Mouse (Mus musculus) spleen, adult 2 months (tissue): ENCODE data around the gene Gpr156. TPM values are rescaled to one million over a fixed set of nuclear protein-coding genes. Genes with fewer than 3 reads are reported as not detected.

Source experiments
- DNase-seq, 2 experiments: peaks; one replicate each; pipeline versions ENCODE4 v3.0.0 to v3.0.0-alpha.2; 2012 to 2021; ENCODE audit warnings: low spot score in 2 of 2, low read depth in 1 of 2
- H3K27ac ChIP-seq: fragments of 200-500 bp; 2 replicates; pipeline ENCODE4 v1.5.1; 2012; ENCODE audit warnings: low read length, inconsistent platforms; ENCODE audit not compliant: insufficient read depth
- H3K27me3 ChIP-seq: fragments of 200-500 bp; 2 replicates; pipeline ENCODE4 v1.6.1; 2012; ENCODE audit warnings: mild to moderate bottlenecking, moderate library complexity, low read length, inconsistent platforms; ENCODE audit not compliant: control insufficient read depth, insufficient read depth
- H3K36me3 ChIP-seq: fragments of 200-500 bp; 2 replicates; pipeline ENCODE4 v1.6.1; 2012; ENCODE audit warnings: mild to moderate bottlenecking, low read length, inconsistent platforms; ENCODE audit not compliant: control insufficient read depth, insufficient read depth
- H3K4me1 ChIP-seq: fragments of 200-500 bp; 2 replicates; pipeline ENCODE4 v1.6.1; 2011; ENCODE audit warnings: inconsistent platforms; ENCODE audit not compliant: control insufficient read depth, insufficient read depth, insufficient read length
- H3K4me3 ChIP-seq: fragments of 200-500 bp; 2 replicates; pipeline ENCODE4 v1.5.1; 2011; ENCODE audit warnings: mild to moderate bottlenecking, inconsistent platforms; ENCODE audit not compliant: insufficient read depth, insufficient read length; ENCODE audit errors: extremely low read depth
- CTCF ChIP-seq: fragments of 200-500 bp; IDR thresholded peaks from 2 replicates; pipeline ENCODE4 v1.5.1; 2011; ENCODE audit warnings: mild to moderate bottlenecking, inconsistent platforms; ENCODE audit not compliant: insufficient read depth, insufficient read length, insufficient replicate concordance; ENCODE audit errors: extremely low read depth
- POLR2A ChIP-seq: fragments of 200-500 bp; IDR thresholded peaks from 2 replicates; pipeline ENCODE4 v1.6.1; 2011; ENCODE audit warnings: low read depth, low read length, inconsistent platforms
- WGBS: fragments of 180-500 bp; shearing (Covaris S2); methylation state at CpG from one replicate; pipeline ENCODE4 v1.1.7; 2018; 5-methylcytosine and 5-hydroxymethylcytosine counted together
- polyA plus RNA-seq: library from polyadenylated mRNA; depleted of rRNA; stranded (reverse); fragments of >200 nt; gene quantifications from 2 replicates; pipeline ENCODE4 v1.2.3, GENCODE M21; 2012

Gpr156 gene
- polyA plus RNA-seq, 1 experiment, result 0.69 TPM

DNA sequence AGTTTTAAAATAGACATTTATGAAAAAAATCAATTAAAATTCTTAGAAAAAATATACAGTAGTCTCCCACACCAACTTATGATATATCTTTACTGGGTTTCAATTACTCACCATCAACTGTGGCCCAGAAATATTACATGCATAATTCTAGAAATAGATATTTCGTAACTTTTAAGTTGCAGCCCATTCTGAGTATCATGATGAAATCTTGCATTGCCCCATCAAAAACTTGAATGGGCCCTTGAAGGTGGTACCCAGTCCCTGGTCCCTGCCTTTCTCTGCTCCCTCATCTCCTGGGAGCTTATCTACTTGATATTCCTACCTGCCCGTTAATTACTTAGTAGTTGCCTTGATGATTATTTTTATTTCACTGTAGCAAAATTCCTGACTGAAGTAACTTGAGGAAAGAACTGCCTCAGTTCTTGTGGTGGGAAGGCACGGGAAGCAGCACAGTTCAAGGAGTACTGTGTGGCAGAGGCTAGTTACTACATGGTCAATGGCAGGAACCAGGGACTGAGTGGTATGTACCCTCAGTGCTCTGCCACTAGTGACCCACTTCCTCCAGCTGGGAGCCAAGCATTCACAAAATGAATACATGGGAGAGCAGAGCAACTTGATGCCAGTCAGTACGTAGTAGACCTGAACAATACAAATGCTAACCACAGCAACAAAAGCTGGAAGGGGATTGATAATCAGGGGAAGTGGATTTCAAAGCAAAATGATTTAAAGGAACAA is 41.6 kb upstream of the Gpr156 start:
- no peak overlapping the region for H3K4me3 ChIP-seq
- no peak overlapping the region for H3K27ac ChIP-seq
- peaks cover 6% of the 10 kb centered on the region for H3K36me3 ChIP-seq
- TF ChIP-seq POLR2A, result no peak
- no peak for TF ChIP-seq CTCF
- 81% methylated on average over 4 of the region's 4 CpGs for WGBS
- DNase-seq, result no peak
- peaks cover 2% of the 10 kb centered on the region; the same call in 1 of the 2 replicates for H3K4me1 ChIP-seq
- no peaks in the 10 kb centered on the region for H3K27me3 ChIP-seq

DNA sequence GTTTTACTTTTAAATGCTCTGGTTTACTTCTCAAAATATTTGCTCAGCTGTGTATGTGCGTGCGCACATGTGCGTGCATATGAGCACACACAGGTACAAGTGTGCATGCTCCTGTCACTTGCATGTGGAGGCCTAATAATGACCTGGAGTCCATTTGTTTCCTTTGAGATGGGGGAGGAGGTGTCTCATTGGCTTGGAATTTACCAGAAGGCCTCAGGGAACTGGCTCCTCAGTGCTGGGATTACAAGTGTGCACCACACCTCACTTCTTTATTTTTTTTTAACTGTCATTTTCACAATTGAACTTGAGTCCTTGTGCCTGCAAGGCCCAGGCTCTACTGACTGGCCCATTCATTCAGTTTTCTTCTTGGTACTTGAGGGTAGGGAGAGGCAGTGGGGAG is 38.9 kb upstream of the Gpr156 start:
- no peaks in the 10 kb centered on the region for H3K27me3 ChIP-seq
- no peak for DNase-seq
- no peaks in the 10 kb centered on the region for H3K4me1 ChIP-seq
- 95% methylated on average over 3 of the region's 3 CpGs for WGBS
- H3K27ac ChIP-seq, result no peak overlapping the region
- peaks cover 15% of the 10 kb centered on the region for H3K36me3 ChIP-seq
- no peak overlapping the region for H3K4me3 ChIP-seq
- TF ChIP-seq POLR2A (no peak), CTCF (no peak)

DNA sequence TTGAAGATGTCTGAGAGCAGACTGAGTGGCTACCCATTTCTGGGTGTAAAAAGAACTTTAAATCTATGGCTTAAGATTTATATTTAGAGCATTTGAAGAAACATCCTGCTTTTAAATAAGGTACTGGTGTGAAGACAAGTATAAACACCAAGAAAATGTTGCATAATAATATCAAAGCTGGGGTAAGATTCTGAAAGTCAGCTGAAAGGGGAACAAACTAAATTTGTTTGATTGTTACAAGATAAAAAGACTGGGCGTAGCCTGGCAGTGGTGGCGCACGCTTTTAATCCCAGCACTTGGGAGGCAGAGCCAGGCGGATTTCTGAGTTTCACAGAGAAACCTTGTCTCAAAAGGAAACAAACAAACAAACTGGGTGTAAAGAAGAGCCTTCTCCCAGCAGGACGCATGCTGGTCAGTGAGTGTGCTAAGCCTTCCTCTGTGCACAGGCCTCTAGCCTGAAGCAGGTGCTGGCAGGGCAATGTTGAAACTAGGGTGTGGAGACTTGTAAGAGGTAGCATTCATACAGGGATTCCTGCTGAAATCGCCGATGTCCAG is 37.3 kb upstream of the Gpr156 start:
- H3K27me3 ChIP-seq, result no peaks in the 10 kb centered on the region
- no peaks in the 10 kb centered on the region for H3K4me1 ChIP-seq
- no peak overlapping the region for H3K4me3 ChIP-seq
- peaks cover 20% of the 10 kb centered on the region for H3K36me3 ChIP-seq
- 87% methylated on average over 7 of the region's 7 CpGs for WGBS
- no peak for DNase-seq
- TF ChIP-seq CTCF, result no peak
- no peak for TF ChIP-seq POLR2A
- H3K27ac ChIP-seq, result no peak overlapping the region

DNA sequence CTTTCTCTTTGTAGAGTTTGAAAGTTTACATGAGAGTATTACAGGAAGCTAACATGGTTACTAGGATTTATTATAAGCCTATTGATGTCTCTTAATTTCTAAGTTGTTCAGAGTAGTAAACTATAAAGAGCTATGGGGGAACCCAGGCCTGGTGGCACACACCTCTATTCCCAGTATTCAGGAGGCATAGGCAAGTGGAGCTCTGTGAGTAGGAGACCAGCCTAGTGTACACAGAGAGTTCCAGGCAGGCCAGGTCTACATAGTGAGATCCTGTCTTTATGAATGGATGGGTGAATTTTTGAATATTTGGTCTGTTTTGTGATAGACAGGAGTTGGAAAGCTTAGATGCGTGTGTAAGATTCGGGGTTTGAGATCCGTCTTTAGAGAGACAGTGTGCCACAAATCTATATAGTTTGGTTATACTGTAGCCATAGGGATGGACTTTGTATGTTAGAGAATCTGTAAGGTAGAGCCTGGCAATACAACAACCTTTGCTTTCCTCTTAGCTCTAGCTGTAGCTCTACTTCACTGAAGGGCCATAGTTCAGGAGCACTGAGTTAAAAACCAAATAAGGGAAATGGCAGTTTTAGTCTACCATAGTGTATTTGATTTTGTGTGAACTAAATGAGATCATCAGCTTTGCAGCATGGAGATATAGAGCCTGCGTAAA is 36.4 kb upstream of the Gpr156 start:
- no peaks in the 10 kb centered on the region for H3K4me1 ChIP-seq
- DNase-seq, result no peak
- TF ChIP-seq POLR2A (no peak), CTCF (no peak)
- 95% methylated on average over 4 of the region's 4 CpGs for WGBS
- H3K36me3 ChIP-seq, result peaks cover 20% of the 10 kb centered on the region
- no peaks in the 10 kb centered on the region for H3K27me3 ChIP-seq
- H3K4me3 ChIP-seq, result no peak overlapping the region
- H3K27ac ChIP-seq, result no peak overlapping the region

DNA sequence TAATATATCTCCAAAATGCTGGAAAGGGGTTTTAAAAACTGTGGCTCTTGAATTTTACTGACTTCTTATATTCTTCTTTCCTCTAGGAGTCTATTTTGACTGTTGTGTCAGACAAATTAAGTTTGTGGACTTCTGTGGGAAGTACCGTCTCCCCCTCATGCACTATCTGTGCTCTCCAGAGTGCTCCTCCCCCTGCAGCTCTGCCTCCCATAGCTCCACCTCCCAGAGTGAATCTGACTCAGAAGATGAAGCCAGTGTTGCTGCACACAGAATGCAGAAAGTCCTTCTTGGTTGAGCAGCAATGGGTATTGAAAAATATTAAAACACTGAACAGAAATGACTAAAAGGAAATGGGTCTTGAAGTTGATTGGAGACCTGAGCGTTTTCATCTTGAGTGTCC is 35.1 kb upstream of the Gpr156 start:
- no peaks in the 10 kb centered on the region for H3K27me3 ChIP-seq
- DNase-seq, result no peak
- H3K4me1 ChIP-seq, result no peaks in the 10 kb centered on the region
- 86% methylated on average over 2 of the region's 2 CpGs for WGBS
- TF ChIP-seq POLR2A (no peak), CTCF (no peak)
- no peak overlapping the region for H3K4me3 ChIP-seq
- H3K27ac ChIP-seq, result no peak overlapping the region
- H3K36me3 ChIP-seq, result peaks cover 20% of the 10 kb centered on the region

DNA sequence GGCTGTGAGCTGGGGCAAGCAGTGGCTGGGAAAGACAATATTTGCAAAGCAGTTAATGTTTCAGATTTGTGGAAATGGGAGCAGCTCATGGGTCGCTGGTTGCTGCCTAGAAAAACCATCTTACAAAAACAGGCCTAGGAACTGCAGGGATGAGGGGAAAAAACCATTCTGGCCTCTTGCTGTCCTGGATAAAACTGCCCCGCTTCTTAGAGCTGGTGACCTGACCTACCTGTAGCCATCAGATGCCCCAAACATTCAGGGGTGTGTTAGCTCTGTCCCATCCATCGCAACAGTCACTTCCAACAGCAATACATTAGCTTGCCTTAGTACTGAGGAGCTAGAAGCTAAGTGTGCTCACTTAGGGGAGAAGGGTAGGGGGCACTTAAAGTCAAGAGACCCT is 27.3 kb upstream of the Gpr156 start:
- Histone ChIP-seq H3K27me3 (no peaks in the 10 kb centered on the region), H3K4me3 (no peak overlapping the region), H3K36me3 (no peaks in the 10 kb centered on the region), H3K27ac (no peak overlapping the region), H3K4me1 (no peaks in the 10 kb centered on the region)
- TF ChIP-seq POLR2A (no peak), CTCF (no peak)
- 95% methylated on average over 3 of the region's 3 CpGs for WGBS
- no peak for DNase-seq

DNA sequence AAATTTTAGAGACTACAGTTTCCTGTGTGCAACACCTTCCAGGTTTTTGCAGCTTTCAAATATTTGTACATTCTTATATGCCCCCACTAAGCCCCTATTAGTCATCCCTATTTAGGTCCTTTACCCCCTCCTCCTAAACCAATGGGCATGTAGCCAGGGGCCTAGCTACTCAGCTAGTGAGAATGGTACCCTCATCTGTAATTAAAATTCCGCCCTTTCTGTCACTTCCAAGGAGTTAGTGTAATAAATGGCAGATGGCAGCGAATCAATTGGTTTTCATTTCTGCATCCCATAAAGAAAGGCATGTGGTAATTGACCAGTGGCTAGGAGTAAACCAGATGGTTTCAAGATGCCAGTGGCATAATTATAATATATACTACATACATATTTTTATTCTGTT is 23.6 kb upstream of the Gpr156 start:
- Histone ChIP-seq H3K27ac (no peak overlapping the region), H3K4me3 (no peak overlapping the region), H3K4me1 (no peaks in the 10 kb centered on the region), H3K27me3 (no peaks in the 10 kb centered on the region), H3K36me3 (no peaks in the 10 kb centered on the region)
- no peak for TF ChIP-seq CTCF
- TF ChIP-seq POLR2A, result no peak
- DNase-seq, result no peak
- WGBS, result 94% methylated on average over 2 of the region's 2 CpGs
